Mouse (Mus musculus): ENCODE measurements around the gene Cnot10. TPM values are rescaled to one million over a fixed set of nuclear protein-coding genes. Genes with fewer than 3 reads are reported as not detected.

Gene Cnot10
- total RNA-seq, 2 experiments from 2014 or later: 59.5 to 61.9 TPM

GRCm38 (mm10) chr9:114549117-114549516 is 90.9 kb downstream of the Cnot10 start:
- no peak for DNase-seq (ENCODE audit: low spot score in 2 of 2)

- no peak for DNase-seq (ENCODE audit: low spot score in 2 of 2)
These were observed 91.5 kb downstream of the Cnot10 start for GRCm38 (mm10) chr9:114548496-114548895.

GRCm38 (mm10) chr9:114547643-114548077 is 92.3 kb downstream of the Cnot10 start:
- DNase-seq (ENCODE audit: low spot score in 2 of 2): no peak

GRCm38 (mm10) chr9:114546765-114547164 is 93.2 kb downstream of the Cnot10 start:
- no peak for DNase-seq (ENCODE audit: low spot score in 2 of 2)

- no peak for DNase-seq (ENCODE audit: low spot score in 2 of 2)
These were observed 95.1 kb downstream of the Cnot10 start for GRCm38 (mm10) chr9:114544754-114545393.

GRCm38 (mm10) chr9:114543882-114544753 is 95.9 kb downstream of the Cnot10 start:
- no peak for DNase-seq (ENCODE audit: low spot score in 2 of 2)

GRCm38 (mm10) chr9:114541279-114541741 is 98.7 kb downstream of the Cnot10 start:
- no peak for DNase-seq (ENCODE audit: low spot score in 2 of 2)

GRCm38 (mm10) chr9:114538996-114539563 is 100.9 kb downstream of the Cnot10 start:
- no peak for DNase-seq (ENCODE audit: low spot score in 2 of 2)

- DNase-seq (ENCODE audit: low spot score in 2 of 2): no peak
These were observed 103.4 kb downstream of the Cnot10 start for GRCm38 (mm10) chr9:114536628-114537027.

Other genes starting within 250 kb of the Cnot10 start
- gene Crtap, start 249.5 kb downstream of the Cnot10 start, total RNA-seq (2021): 100 to 1,000 TPM; 155 to 160 TPM
- 10 to 100 TPM; 38.7 to 45.5 TPM for gene Glb1, start 239.1 kb downstream of the Cnot10 start, total RNA-seq (2021)
- 10 to 100 TPM; 10.6 to 10.8 TPM for gene Tmppe, start 239.1 kb downstream of the Cnot10 start, total RNA-seq (2021)
- not detected for gene Ccr4, start 135.3 kb downstream of the Cnot10 start, total RNA-seq (2021)
- not detected for gene C130032M10Rik, start 124.5 kb downstream of the Cnot10 start, total RNA-seq (2021)
- gene Trim71, start 75.8 kb downstream of the Cnot10 start, total RNA-seq (2021): under 1 TPM in 1 of 2 experiments, not detected in 1; 0.36 TPM
- 10 to 100 TPM; 45.7 to 49.6 TPM for gene Dync1li1, start 48.6 kb upstream of the Cnot10 start, total RNA-seq (2021)
- 10 to 100 TPM; 75.0 to 75.9 TPM for gene Cmtm6, start 90.9 kb upstream of the Cnot10 start, total RNA-seq (2021)
- 10 to 100 TPM; 59.6 to 62.7 TPM for gene Cmtm7, start 141.7 kb upstream of the Cnot10 start, total RNA-seq (2021)
- gene Cmtm8, start 204.0 kb upstream of the Cnot10 start, total RNA-seq (2021): 10 to 100 TPM; 11.5 to 12.9 TPM